Comparison of ENCODE assay signal across 17 mouse cellular contexts in the genomic region with DNA sequence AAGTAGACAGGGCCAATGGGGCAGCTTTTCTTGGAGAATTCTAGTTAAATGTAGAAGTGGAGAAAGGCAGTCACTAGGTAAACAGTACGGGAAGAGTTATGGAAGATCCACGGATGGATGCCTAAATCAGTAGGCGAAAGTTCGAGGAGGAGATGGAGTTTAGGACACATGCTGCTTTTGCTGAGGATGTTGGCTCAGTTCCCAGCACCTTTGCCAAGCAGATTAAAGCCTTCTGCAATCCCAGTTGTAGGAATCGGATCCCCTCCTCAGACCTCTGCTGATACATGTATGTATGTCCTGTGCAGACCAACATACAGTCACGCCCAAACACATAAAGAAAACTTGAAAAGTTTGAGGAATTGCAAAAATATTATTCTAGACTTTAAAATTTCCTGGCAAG. TPM values are rescaled to one million over a fixed set of nuclear protein-coding genes. Genes with fewer than 3 reads are reported as not detected.
DNase-seq lines count a peak whose midpoint lies in the region; ATAC-seq and TF ChIP-seq lines count a peak whose summit lies in the region.
"Had no signal": no experiment of that assay in that cellular context is flagged by ENCODE, and none has a peak within 500 bp of the region (broad histone marks: within the 10 kb centered on the region; RNA-seq: fewer than 3 reads in every experiment).

No protein-coding gene starts in this region.

- no peak overlapping the region for H3K27ac ChIP-seq in intestine, embryonic 14.5 days (ENCODE audit: low read depth)
- no peak overlapping the region for H3K27ac ChIP-seq in intestine, embryonic 16.5 days (ENCODE audit: low read length)
- H3K27ac ChIP-seq: embryonic facial prominence, embryonic 12.5 days; forebrain, embryonic 15.5 days; heart, adult 2 months; hindbrain, embryonic 12.5 days had no signal

- no peak for TF ChIP-seq CTCF in brain, embryonic 14.5 days (IDR thresholded peaks at IDR 0.05; ENCODE audit: borderline replicate concordance, extremely low read depth, insufficient read depth, insufficient read length)

- H3K36me3 ChIP-seq in intestine, embryonic 14.5 days (ENCODE audit: control insufficient read depth, insufficient read depth, low read length) = no peaks in the 10 kb centered on the region
- H3K36me3 ChIP-seq in intestine, embryonic 16.5 days (ENCODE audit: control insufficient read depth, insufficient read depth, low read length) = no peaks in the 10 kb centered on the region
- H3K36me3 ChIP-seq: embryonic facial prominence, embryonic 12.5 days; forebrain, embryonic 15.5 days; heart, embryonic 12.5 days; hindbrain, embryonic 12.5 days had no signal

- TF ChIP-seq POLR2A in brain, embryonic 14.5 days (IDR thresholded peaks at IDR 0.05; ENCODE audit: borderline replicate concordance, extremely low read depth, insufficient read depth, insufficient read length, poor library complexity, severe bottlenecking) = no peak

- WGBS in intestine, embryonic 14.5 days = 79% methylated on average over 6 of the region's 6 CpGs
- 74% methylated on average over 6 of the region's 6 CpGs for WGBS in intestine, embryonic 16.5 days

- no peak overlapping the region for H3K4me2 ChIP-seq in intestine, embryonic 14.5 days (ENCODE audit: low read length)
- H3K4me2 ChIP-seq in intestine, embryonic 16.5 days (ENCODE audit: low read depth, low read length) = no peak overlapping the region
- H3K4me2 ChIP-seq: embryonic facial prominence, embryonic 12.5 days; forebrain, embryonic 15.5 days; heart, embryonic 12.5 days; hindbrain, embryonic 12.5 days had no signal

- no peaks in the 10 kb centered on the region for H3K27me3 ChIP-seq in intestine, embryonic 14.5 days (replicated peaks; ENCODE audit: control insufficient read depth, insufficient read depth, low read length)
- no peaks in the 10 kb centered on the region for H3K27me3 ChIP-seq in intestine, embryonic 16.5 days (replicated peaks; ENCODE audit: control insufficient read depth, insufficient read depth, low read length)
- H3K27me3 ChIP-seq: embryonic facial prominence, embryonic 12.5 days; forebrain, embryonic 15.5 days; heart, embryonic 12.5 days; hindbrain, embryonic 12.5 days had no signal

- no peaks in the 10 kb centered on the region for H3K4me1 ChIP-seq in intestine, embryonic 14.5 days (replicated peaks; ENCODE audit: control insufficient read depth, insufficient read depth, low read length)
- no peaks in the 10 kb centered on the region for H3K4me1 ChIP-seq in intestine, embryonic 16.5 days (ENCODE audit: control insufficient read depth, insufficient read depth, low read length)
- H3K4me1 ChIP-seq: embryonic facial prominence, embryonic 12.5 days; forebrain, embryonic 15.5 days; heart, embryonic 12.5 days; hindbrain, embryonic 12.5 days had no signal

- no peak overlapping the region for H3K4me3 ChIP-seq in intestine, embryonic 14.5 days (ENCODE audit: low read depth, low read length)
- H3K4me3 ChIP-seq in intestine, embryonic 16.5 days (ENCODE audit: low read length) = no peak overlapping the region
- H3K4me3 ChIP-seq: embryonic facial prominence, embryonic 12.5 days; forebrain, embryonic 15.5 days; heart, adult 2 months; heart, embryonic 12.5 days; hindbrain, embryonic 12.5 days had no signal

- H3K9ac ChIP-seq in intestine, embryonic 14.5 days (ENCODE audit: low read length) = no peak overlapping the region
- H3K9ac ChIP-seq in intestine, embryonic 16.5 days (ENCODE audit: low read depth, low read length) = no peak overlapping the region
- H3K9ac ChIP-seq: embryonic facial prominence, embryonic 12.5 days; forebrain, embryonic 15.5 days; heart, embryonic 12.5 days; hindbrain, embryonic 12.5 days had no signal

- DNase-seq in cerebellum, postnatal 14 days = peak; percentile 48 to 61
- DNase-seq in cerebellum, adult 9-11 months = no peak
- DNase-seq in intestine, embryonic 14.5 days (ENCODE audit: low spot score) = peak; percentile 28
- DNase-seq in kidney, postnatal 36 days = peak; percentile 43 to 45
- no peak for DNase-seq in kidney, postnatal 4 days
- peak; percentile 33 for DNase-seq in brain, embryonic 14.5 days (ENCODE audit: low read depth)
- DNase-seq: adrenal gland, postnatal 10 days; cerebellum, adult 11-12 months; gastrocnemius, postnatal 36 days; heart, adult 2 months; heart, postnatal 36 days had no signal

- no peak for ATAC-seq in intestine, embryonic 14.5 days (replicated peaks; ENCODE audit: low FRiP score, low TSS enrichment, low read depth)
- no peak for ATAC-seq in intestine, embryonic 16.5 days
- ATAC-seq: forebrain, embryonic 15.5 days had no signal

- H3K9me3 ChIP-seq in intestine, embryonic 14.5 days (ENCODE audit: control insufficient read depth, low read length) = no peaks in the 10 kb centered on the region
- H3K9me3 ChIP-seq in intestine, embryonic 16.5 days (ENCODE audit: control insufficient read depth, low read length) = peaks cover 3% of the 10 kb centered on the region; the same call in 1 of the 2 replicates
- H3K9me3 ChIP-seq: embryonic facial prominence, embryonic 12.5 days; forebrain, embryonic 15.5 days; heart, embryonic 12.5 days; hindbrain, embryonic 12.5 days had no signal

RNA-seq across cellular contexts. Expression of a gene that starts 8.1 kb away (rescaled TPM):
- polyA plus RNA-seq in intestine, embryonic 14.5 days (2014; fragmentation: Nextera tagmentation; extraction: Ambion mirVana) = not detected in 2 replicates
- not detected in 2 replicates for polyA plus RNA-seq in intestine, embryonic 16.5 days (2015; fragmentation: Nextera tagmentation; extraction: Ambion mirVana)
- polyA plus RNA-seq in brain, embryonic 14.5 days (2012; rRNA removed) = 0.06 and 0.10 TPM in 2 replicates
- polyA plus RNA-seq: embryonic facial prominence, embryonic 12.5 days; forebrain, embryonic 11.5 days; forebrain, embryonic 15.5 days; heart, adult 2 months; hindbrain, embryonic 12.5 days had no signal

Comparison
In these comparisons a context has a peak if more than half of its experiments do, and no peak if none do; other contexts are left out.
1. DNase-seq: peak in cerebellum, postnatal 14 days (2 of 2), intestine, embryonic 14.5 days (single experiment), kidney, postnatal 36 days (2 of 2) and brain, embryonic 14.5 days (single experiment); none in cerebellum, adult 9-11 months (single experiment) and kidney, postnatal 4 days (0 of 2).